7 mouse cellular contexts compared by ENCODE assay signal in genomic region chr14:16365362-16366173, GRCm38 (mm10). TPM values are rescaled to one million over a fixed set of nuclear protein-coding genes. Genes with fewer than 3 reads are reported as not detected.
DNase-seq lines count a peak whose midpoint lies in the region; ATAC-seq and TF ChIP-seq lines count a peak whose summit lies in the region.

No protein-coding gene starts in this region.

- DNase-seq in adrenal gland, adult 18-20 months (ENCODE audit: low spot score in 2 of 2), result peak; percentile 73 to 75
- peak; percentile 32 for DNase-seq in embryo, embryonic 11.5 days (ENCODE audit: low read depth, low spot score)
- peak; percentile 49 to 72 for DNase-seq in gastrocnemius, postnatal 4 days (ENCODE audit: low spot score in 2 of 2)
- peak; percentile 77 for DNase-seq in limb, embryonic 10.5 days (ENCODE audit: low spot score)
- peak; percentile 22 for DNase-seq in skeletal muscle tissue, adult 2 months (ENCODE audit: low read depth, low spot score)

- peak; percentile 78 for ATAC-seq in intestine, postnatal 0 days
- ATAC-seq in midbrain, embryonic 12.5 days (ENCODE audit: low FRiP score, low read depth), result peak; percentile 59

- peak overlapping the region; percentile 94 for H3K4me2 ChIP-seq in intestine, postnatal 0 days (replicated peaks; ENCODE audit: low read depth)
- H3K4me2 ChIP-seq in midbrain, embryonic 12.5 days (replicated peaks), result peak overlapping the region; percentile 77

- H3K9me3 ChIP-seq in intestine, postnatal 0 days (ENCODE audit: control insufficient read depth), result no peaks in the 10 kb centered on the region
- no peaks in the 10 kb centered on the region for H3K9me3 ChIP-seq in limb, embryonic 10.5 days (replicated peaks)
- no peaks in the 10 kb centered on the region for H3K9me3 ChIP-seq in midbrain, embryonic 12.5 days

- H3K27ac ChIP-seq in intestine, postnatal 0 days (ENCODE audit: low read depth, low read length), result peak overlapping the region; percentile 98
- H3K27ac ChIP-seq in limb, embryonic 10.5 days, result peak overlapping the region; percentile 99
- peak overlapping the region; percentile 99 for H3K27ac ChIP-seq in midbrain, embryonic 12.5 days (replicated peaks)

- under 1% methylated on average over 87 of the region's 87 CpGs for WGBS in intestine, postnatal 0 days
- WGBS in limb, embryonic 10.5 days, result under 1% methylated on average over 87 of the region's 87 CpGs
- under 1% methylated on average over 85 of the region's 87 CpGs for WGBS in midbrain, embryonic 12.5 days

- peak overlapping the region; percentile 97 for H3K4me3 ChIP-seq in intestine, postnatal 0 days (ENCODE audit: low read depth, low read length)
- peak overlapping the region; percentile 95 for H3K4me3 ChIP-seq in limb, embryonic 10.5 days
- peak overlapping the region; percentile 97 for H3K4me3 ChIP-seq in midbrain, embryonic 12.5 days

- no peaks in the 10 kb centered on the region for H3K4me1 ChIP-seq in intestine, postnatal 0 days (replicated peaks; ENCODE audit: control insufficient read depth, insufficient read depth, low read length)
- peaks cover 17% of the 10 kb centered on the region for H3K4me1 ChIP-seq in limb, embryonic 10.5 days
- peaks cover 19% of the 10 kb centered on the region for H3K4me1 ChIP-seq in midbrain, embryonic 12.5 days

- H3K9ac ChIP-seq in intestine, postnatal 0 days (ENCODE audit: low read depth, low read length), result peak overlapping the region; percentile 97
- peak overlapping the region; percentile 98 for H3K9ac ChIP-seq in midbrain, embryonic 12.5 days (replicated peaks)

- no peaks in the 10 kb centered on the region for H3K36me3 ChIP-seq in intestine, postnatal 0 days (ENCODE audit: control insufficient read depth, insufficient read depth)
- H3K36me3 ChIP-seq in limb, embryonic 10.5 days, result peaks cover 16% of the 10 kb centered on the region
- H3K36me3 ChIP-seq in midbrain, embryonic 12.5 days, result 0 out of 2 replicates have a peak, but pooled peaks cover 3% of the 10 kb centered on the region

- TF ChIP-seq CTCF in intestine, postnatal 0 days (IDR thresholded peaks at IDR 0.05; ENCODE audit: low read depth), result 0 out of 2 replicates have a peak, but pooled peaks have one; percentile 5

- H3K27me3 ChIP-seq in intestine, postnatal 0 days (replicated peaks; ENCODE audit: control insufficient read depth, insufficient read depth, low read length), result no peaks in the 10 kb centered on the region
- H3K27me3 ChIP-seq in limb, embryonic 10.5 days (ENCODE audit: low read depth, poor library complexity, severe bottlenecking), result no peaks in the 10 kb centered on the region
- H3K27me3 ChIP-seq in midbrain, embryonic 12.5 days, result no peaks in the 10 kb centered on the region

RNA-seq across cellular contexts. Expression of gene Top2b, which starts 0.6 kb away (rescaled TPM):
- 10 to 100 TPM; 62.0 to 73.4 TPM for total RNA-seq in adrenal gland, adult 18-20 months (2021)
- 100 to 1,000 TPM in 1 of 2 experiments, 10 to 100 TPM in 1; 94.5 to 110 TPM for total RNA-seq in gastrocnemius, postnatal 4 days (2021)
- 16.2 and 17.7 TPM in 2 replicates for polyA plus RNA-seq in intestine, postnatal 0 days (2015; fragmentation: Nextera tagmentation; extraction: Ambion mirVana)
- polyA plus RNA-seq in limb, embryonic 10.5 days (2016; fragmentation: Nextera tagmentation; extraction: Ambion mirVana), result 65.6 and 83.7 TPM in 2 replicates
- polyA plus RNA-seq in midbrain, embryonic 12.5 days (2016; fragmentation: Nextera tagmentation; extraction: Ambion mirVana), result 173 and 199 TPM in 2 replicates

Comparison
In these comparisons a context has a peak if more than half of its experiments do, and no peak if none do; other contexts are left out.
1. Peak in every context shown above with its lines: DNase-seq, ATAC-seq, H3K4me3 ChIP-seq and H3K27ac ChIP-seq.
2. DNase-seq: peak in every context shown above with its lines; median percentile 77 in limb, embryonic 10.5 days; 74 in adrenal gland, adult 18-20 months; 60 in gastrocnemius, postnatal 4 days; 32 in embryo, embryonic 11.5 days; 22 in skeletal muscle tissue, adult 2 months.